Mouse (Mus musculus) activated CD4-positive, CD25-positive, alpha-beta regulatory T cell (primary cell): ENCODE data around the gene Tas2r131. TPM values are rescaled to one million over a fixed set of nuclear protein-coding genes. Genes with fewer than 3 reads are reported as not detected.

ENCODE experiments used
- polyA plus RNA-seq, 2 experiments: library from polyadenylated mRNA; unstranded; fragments of 100-300 nt; shearing (Covaris generic); gene quantifications; one replicate each; pipeline ENCODE4 v1.2.1; 2017

Gene Tas2r131
- polyA plus RNA-seq, result not detected

GRCm38 (mm10) chr6:132957819-132958218 is at the start of gene Tas2r131:
Gene Tas2r131, minus strand, starts transcription at chr6:132957919.

GRCm38 (mm10) chr6:132980865-132981264 is 23.1 kb upstream of the Tas2r131 start, which contains the start of gene Tas2r109:
Gene Tas2r109, minus strand, starts transcription at chr6:132980965.

GRCm38 (mm10) chr6:132950802-132951201 is 6.9 kb downstream of the Tas2r131 start, which contains the start of gene Tas2r129:
Gene Tas2r129, plus strand, starts transcription at chr6:132951102.

GRCm38 (mm10) chr6:132909351-132909750 is 48.4 kb downstream of the Tas2r131 start, which contains the start of gene Tas2r125:
Gene Tas2r125, plus strand, starts transcription at chr6:132909651.

Other genes starting within 250 kb of the Tas2r131 start
- gene Tas2r122, start 246.0 kb downstream of the Tas2r131 start, polyA plus RNA-seq, result not detected
- gene Tas2r115, start 219.9 kb downstream of the Tas2r131 start, polyA plus RNA-seq, result not detected
- not detected for gene Tas2r124, start 203.2 kb downstream of the Tas2r131 start, polyA plus RNA-seq
- not detected for gene Tas2r102, start 195.8 kb downstream of the Tas2r131 start, polyA plus RNA-seq
- gene Tas2r136, start 179.8 kb downstream of the Tas2r131 start, polyA plus RNA-seq, result not detected
- gene Tas2r117, start 155.1 kb downstream of the Tas2r131 start, polyA plus RNA-seq, result not detected
- not detected for gene Tas2r123, start 110.8 kb downstream of the Tas2r131 start, polyA plus RNA-seq
- gene Tas2r116, start 102.5 kb downstream of the Tas2r131 start, polyA plus RNA-seq, result not detected
- gene Tas2r110, start 89.9 kb downstream of the Tas2r131 start, polyA plus RNA-seq, result not detected
- gene Tas2r113, start 64.9 kb downstream of the Tas2r131 start, polyA plus RNA-seq, result not detected
- gene Tas2r125, start 48.3 kb downstream of the Tas2r131 start, polyA plus RNA-seq, result not detected
- under 1 TPM in 1 of 2 experiments, not detected in 1; 0.31 TPM for gene Tas2r129, start 6.8 kb downstream of the Tas2r131 start, polyA plus RNA-seq
- not detected for gene Tas2r109, start 23.0 kb upstream of the Tas2r131 start, polyA plus RNA-seq
- not detected for gene Tas2r103, start 79.2 kb upstream of the Tas2r131 start, polyA plus RNA-seq
- not detected for gene Tas2r140, start 97.9 kb upstream of the Tas2r131 start, polyA plus RNA-seq
- gene Smim10l1, start 147.0 kb upstream of the Tas2r131 start, polyA plus RNA-seq, result 10 to 100 TPM; 13.1 to 14.9 TPM